Mouse (Mus musculus): ENCODE measurements at regions not wholly inside any gene's neighbourhood (a gene's known extent, or its start where the extent isn't known, plus 50 kb on each side); places are given as distances from the start of the nearest gene placed in this dataset.

- peak in 1 of 2 experiments; percentile 38 for DNase-seq (ENCODE audit: low spot score in 2 of 2)
Measured at GRCm38 (mm10) chr5:76413886-76414285, 50.3 kb upstream of the Nmu start.

GRCm38 (mm10) chr5:76416256-76416655 lies 52.7 kb upstream of the Nmu start:
- DNase-seq (ENCODE audit: low spot score in 2 of 2): no peak

- no peak for DNase-seq (ENCODE audit: low spot score in 2 of 2)
Measured at GRCm38 (mm10) chr5:76417137-76417536, 53.5 kb upstream of the Nmu start.

- DNase-seq (ENCODE audit: low spot score in 2 of 2): no peak
Measured at GRCm38 (mm10) chr5:76418901-76419823, 55.6 kb upstream of the Nmu start.

- no peak for DNase-seq (ENCODE audit: low spot score in 2 of 2)
Measured at GRCm38 (mm10) chr5:76419841-76420240, 56.3 kb upstream of the Nmu start.

GRCm38 (mm10) chr5:76420606-76421005 lies 57.0 kb upstream of the Nmu start:
- no peak for DNase-seq (ENCODE audit: low spot score in 2 of 2)

GRCm38 (mm10) chr5:76423593-76423992 lies 60.0 kb upstream of the Nmu start:
- DNase-seq (ENCODE audit: low spot score in 2 of 2): no peak

GRCm38 (mm10) chr5:76425680-76426079 lies 58.2 kb upstream of the Gm7271 start:
- DNase-seq (ENCODE audit: low spot score in 2 of 2): no peak

- no peak for DNase-seq (ENCODE audit: low spot score in 2 of 2)
Measured at GRCm38 (mm10) chr5:76427581-76427980, 56.3 kb upstream of the Gm7271 start.

- no peak for DNase-seq (ENCODE audit: low spot score in 2 of 2)
Measured at GRCm38 (mm10) chr5:76429441-76429840, 54.4 kb upstream of the Gm7271 start.

- no peak for DNase-seq (ENCODE audit: low spot score in 2 of 2)
Measured at GRCm38 (mm10) chr5:76433623-76434022, 50.2 kb upstream of the Gm7271 start.
